11 mouse cellular contexts compared by ENCODE assay signal in the genomic region with DNA sequence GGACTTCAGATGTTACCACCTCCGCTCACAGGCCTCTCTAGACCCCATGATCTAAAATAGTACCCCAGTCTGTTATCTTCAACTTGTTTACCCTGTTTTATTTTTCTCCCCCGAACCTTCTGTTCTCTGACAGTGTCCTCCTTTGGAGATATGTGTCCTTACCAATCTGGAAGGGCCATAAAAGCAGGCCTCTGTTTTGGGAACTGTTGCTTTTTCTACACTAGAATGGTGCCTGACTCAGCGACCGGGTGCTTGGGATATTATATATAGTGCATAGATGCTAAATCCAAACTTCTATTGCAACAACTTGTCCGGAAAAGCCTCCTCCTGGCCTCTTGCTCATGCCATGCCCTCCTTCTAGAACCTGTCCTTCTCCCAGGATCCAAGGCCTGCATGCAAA. TPM values are rescaled to one million over a fixed set of nuclear protein-coding genes. Genes with fewer than 3 reads are reported as not detected.
A peak's percentile ranks its signal among the peaks of the same experiment; 100 is the strongest.
DNase-seq lines count a peak whose midpoint lies in the region; ATAC-seq lines count a peak whose summit lies in the region.
"Had no signal": no experiment of that assay in that cellular context is flagged by ENCODE, and none has a peak within 500 bp of the region (broad histone marks: within the 10 kb centered on the region; RNA-seq: fewer than 3 reads in every experiment).

No protein-coding gene starts in this region.

- WGBS in kidney, embryonic 15.5 days: 70% methylated on average over 5 of the region's 5 CpGs
- 76% methylated on average over 5 of the region's 5 CpGs for WGBS in limb, embryonic 12.5 days

- peak; percentile 24; the same call in 1 of the 2 replicates for ATAC-seq in frontal cortex, adult (ENCODE audit: low TSS enrichment)
- ATAC-seq in kidney, embryonic 15.5 days (replicated peaks; ENCODE audit: low FRiP score): no peak
- no peak for ATAC-seq in limb, embryonic 12.5 days (ENCODE audit: insufficient number of reproducible peaks, insufficient read depth, low FRiP score, low TSS enrichment, low read depth)

- H3K27ac ChIP-seq in kidney, embryonic 15.5 days: peak overlapping the region; percentile 1; the same call in 1 of the 2 replicates
- peak overlapping the region; percentile 67; the same call in 1 of the 2 replicates for H3K27ac ChIP-seq in limb, embryonic 12.5 days

- peak overlapping the region; percentile 87 for H3K4me2 ChIP-seq in kidney, embryonic 15.5 days
- peak overlapping the region; percentile 98 for H3K4me2 ChIP-seq in limb, embryonic 12.5 days

- H3K4me3 ChIP-seq in kidney, embryonic 15.5 days (replicated peaks): peak overlapping the region; percentile 83
- peak overlapping the region; percentile 95 for H3K4me3 ChIP-seq in limb, embryonic 12.5 days (replicated peaks)

- no peaks in the 10 kb centered on the region for H3K27me3 ChIP-seq in kidney, embryonic 15.5 days
- no peaks in the 10 kb centered on the region for H3K27me3 ChIP-seq in limb, embryonic 12.5 days

- H3K4me1 ChIP-seq in kidney, embryonic 15.5 days: peaks cover 100% of the 10 kb centered on the region
- peaks cover 97% of the 10 kb centered on the region for H3K4me1 ChIP-seq in limb, embryonic 12.5 days (replicated peaks)

- H3K9me3 ChIP-seq in kidney, embryonic 15.5 days (replicated peaks): no peaks in the 10 kb centered on the region
- no peaks in the 10 kb centered on the region for H3K9me3 ChIP-seq in limb, embryonic 12.5 days

- DNase-seq in frontal cortex, postnatal 10 days (ENCODE audit: low spot score in 2 of 2): no peak
- no peak for DNase-seq in kidney, postnatal 14 days
- peak; percentile 69 for DNase-seq in brain, adult 2 months (ENCODE audit: low read depth, low spot score)
- DNase-seq in cerebellum, adult 18-20 months: no peak
- no peak for DNase-seq in liver
- DNase-seq: cerebellum, postnatal 25 days; kidney, adult 18-20 months; retina, postnatal 1 day had no signal

- peaks cover 53% of the 10 kb centered on the region for H3K36me3 ChIP-seq in kidney, embryonic 15.5 days
- peaks cover 64% of the 10 kb centered on the region for H3K36me3 ChIP-seq in limb, embryonic 12.5 days

- H3K9ac ChIP-seq in kidney, embryonic 15.5 days: 0 out of 2 replicates have a peak overlapping the region, but pooled peaks have one; percentile 8
- peak overlapping the region; percentile 45; the same call in 1 of the 2 replicates for H3K9ac ChIP-seq in limb, embryonic 12.5 days (replicated peaks)

RNA-seq across cellular contexts. Expression of a gene that starts 7.7 kb away (rescaled TPM):
- polyA plus RNA-seq in kidney, embryonic 15.5 days (2015; fragmentation: Nextera tagmentation; extraction: Ambion mirVana): 9.1 and 12.2 TPM in 2 replicates
- polyA plus RNA-seq in limb, embryonic 12.5 days (2016; fragmentation: Nextera tagmentation; extraction: Ambion mirVana): 8.3 and 11.1 TPM in 2 replicates

RNA-seq across cellular contexts. Expression of a gene that starts 50.2 kb away (rescaled TPM):
- 5.2 TPM in 2 replicates for polyA plus RNA-seq in kidney, embryonic 15.5 days (2015; fragmentation: Nextera tagmentation; extraction: Ambion mirVana)
- polyA plus RNA-seq in limb, embryonic 12.5 days (2016; fragmentation: Nextera tagmentation; extraction: Ambion mirVana): 2.0 and 3.0 TPM in 2 replicates
